Mouse (Mus musculus): ENCODE results near the gene Vmn1r165. TPM values are rescaled to one million over a fixed set of nuclear protein-coding genes. Genes with fewer than 3 reads are reported as not detected.

The Vmn1r165 gene
- polyA plus RNA-seq (2012; rRNA removed) = not detected in 2 replicates

DNA sequence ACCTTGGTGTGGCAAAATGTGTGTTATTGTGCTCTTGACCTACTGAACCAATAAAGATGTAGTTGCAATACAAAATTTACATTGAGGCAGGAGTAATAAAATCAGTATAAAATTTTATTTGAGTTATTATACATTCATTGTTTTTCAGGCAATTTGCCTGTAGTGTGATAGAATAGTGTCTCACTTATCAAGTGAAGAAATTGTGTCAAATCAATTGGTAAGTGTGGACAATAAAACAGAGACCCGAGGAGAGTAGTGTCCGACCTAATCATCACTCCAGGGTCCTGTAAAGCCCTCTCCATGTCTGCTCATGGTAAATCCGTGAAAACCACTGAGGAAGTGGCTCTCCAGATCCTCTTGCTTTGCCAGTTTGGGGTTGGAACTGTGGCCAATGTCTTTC lies at the start of gene Vmn1r165:
Gene Vmn1r165 (plus strand): TSS at position 301 of the 400 bp plus-strand sequence.

DNA sequence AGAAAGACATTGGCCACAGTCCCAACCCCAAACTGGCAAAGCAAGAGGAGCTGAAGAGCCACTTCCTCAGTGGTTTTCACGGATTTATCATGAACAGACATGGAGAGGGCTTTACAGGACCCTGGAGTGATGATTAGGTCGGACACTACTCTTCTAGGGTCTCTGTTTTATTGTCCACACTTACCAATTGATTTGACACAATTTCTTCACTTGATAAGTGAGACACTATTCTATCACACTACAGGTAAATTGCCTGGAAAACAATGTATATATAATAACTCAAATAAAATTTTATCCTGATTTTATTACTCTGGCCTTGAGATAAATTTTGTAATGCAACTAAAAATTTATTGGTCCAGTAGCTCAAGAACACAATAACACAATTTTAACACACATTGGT lies 34.5 kb downstream of the Vmn1r165 start, which contains the start of gene Vmn1r166:
Gene Vmn1r166 (minus strand): TSS at position 101 of the 400 bp plus-strand sequence.

Other genes with a start within 250 kb of the Vmn1r165 start
- not detected in 2 replicates for gene Gm4214, start 232.7 kb upstream of the Vmn1r165 start, polyA plus RNA-seq (2012; rRNA removed)
- gene Gm4216, start 197.4 kb upstream of the Vmn1r165 start, polyA plus RNA-seq (2012; rRNA removed) = not detected in 2 replicates
- not detected in 2 replicates for gene Vmn1r163, start 161.8 kb upstream of the Vmn1r165 start, polyA plus RNA-seq (2012; rRNA removed)
- gene Gm8720, start 149.9 kb upstream of the Vmn1r165 start, polyA plus RNA-seq (2012; rRNA removed) = not detected in 2 replicates
- gene Gm10662, start 72.9 kb upstream of the Vmn1r165 start, polyA plus RNA-seq (2012; rRNA removed) = not detected in 2 replicates
- not detected in 2 replicates for gene Vmn1r166, start 34.4 kb downstream of the Vmn1r165 start, polyA plus RNA-seq (2012; rRNA removed)
- gene Gm6902, start 61.6 kb downstream of the Vmn1r165 start, polyA plus RNA-seq (2012; rRNA removed) = not detected in 2 replicates
- gene Nlrp4e, start 83.9 kb downstream of the Vmn1r165 start, polyA plus RNA-seq (2012; rRNA removed) = not detected in 2 replicates
- gene Nlrp5, start 168.6 kb downstream of the Vmn1r165 start, polyA plus RNA-seq (2012; rRNA removed) = not detected in 2 replicates